Mouse (Mus musculus): Measurements from ENCODE around the gene Caprin2.

GRCm38 (mm10) chr6:148830748-148831727 lies 65.0 kb downstream of the Caprin2 start, which contains the start of gene Ipo8:
- peak; percentile 69 to 88; a peak in 2 of 4 replicates for TF ChIP-seq POLR2A (IDR thresholded peaks at IDR 0.05; ENCODE audit: control insufficient read depth in 1 of 2, insufficient read depth in 1 of 2, low read depth in 1 of 2, low read length in 2 of 2, poor library complexity in 1 of 2)
- no peak for TF ChIP-seq JUND (IDR thresholded peaks at IDR 0.05; ENCODE audit: low read depth, low read length)
- no peak for TF ChIP-seq CHD2 (IDR thresholded peaks at IDR 0.05; ENCODE audit: low read length)
